Comparison of ENCODE assay signal across 8 mouse cellular contexts in the genomic region with DNA sequence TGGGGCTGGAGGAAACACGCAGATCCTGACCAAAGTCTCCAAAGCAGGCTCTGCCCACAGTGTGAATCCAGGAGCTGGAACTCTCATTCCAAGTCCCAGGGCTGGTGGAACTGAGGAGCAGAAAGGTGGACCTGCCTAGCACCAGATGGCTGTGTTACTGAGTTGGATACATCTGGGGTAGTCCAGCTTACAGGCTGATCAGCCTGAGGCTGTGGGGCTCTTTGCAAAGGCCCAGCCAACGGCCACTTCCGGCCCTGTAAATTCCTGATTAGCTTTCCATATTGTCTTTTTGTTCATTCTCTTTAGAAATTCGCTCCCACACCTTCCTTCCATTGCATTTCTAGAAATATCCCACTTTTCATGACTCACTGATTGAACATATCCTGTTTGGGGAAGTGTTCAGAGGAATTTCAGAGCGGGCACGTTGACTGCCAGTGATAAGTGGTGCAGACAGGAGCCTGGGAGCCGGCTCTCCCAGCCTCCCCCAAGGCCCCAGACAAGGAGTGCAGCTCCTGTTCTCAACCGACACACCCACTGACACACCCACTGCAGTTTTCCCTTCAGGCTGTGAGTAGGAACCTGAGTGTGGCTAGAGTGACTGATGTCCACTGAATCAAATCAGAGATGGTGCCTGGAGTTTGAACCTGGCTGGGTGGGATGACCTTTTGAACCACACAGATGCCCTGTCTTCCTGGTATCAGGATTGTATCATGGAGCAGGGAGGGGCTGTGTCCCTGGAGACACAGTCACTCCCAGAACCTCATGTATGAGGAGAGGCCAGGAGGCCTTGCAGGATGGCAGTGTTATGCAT.
A peak's percentile ranks its signal among the peaks of the same experiment; 100 is the strongest.
DNase-seq lines count a peak whose midpoint lies in the region; ATAC-seq and TF ChIP-seq lines count a peak whose summit lies in the region.

No protein-coding gene starts in this region.

- TF ChIP-seq POLR2A in testis, adult 2 months (IDR thresholded peaks at IDR 0.05; ENCODE audit: control insufficient read depth, low read depth, low read length) = no peak

- no peak overlapping the region for H3K4me2 ChIP-seq in hindbrain, postnatal 0 days (ENCODE audit: low read depth, low read length)
- no peak overlapping the region for H3K4me2 ChIP-seq in lung, embryonic 16.5 days (ENCODE audit: low read depth, low read length)

- H3K4me1 ChIP-seq in testis, adult 2 months (ENCODE audit: control insufficient read depth, insufficient read depth, low read length) = no peaks in the 10 kb centered on the region
- H3K4me1 ChIP-seq in hindbrain, postnatal 0 days (ENCODE audit: insufficient read depth, low read length) = peaks cover 39% of the 10 kb centered on the region
- peaks cover 26% of the 10 kb centered on the region for H3K4me1 ChIP-seq in lung, embryonic 16.5 days (replicated peaks; ENCODE audit: control insufficient read depth, insufficient read depth, low read length)

- WGBS in hindbrain, postnatal 0 days = 62% methylated on average over 8 of the region's 8 CpGs
- 34% methylated on average over 8 of the region's 8 CpGs for WGBS in lung, embryonic 16.5 days

- H3K9ac ChIP-seq in hindbrain, postnatal 0 days (replicated peaks; ENCODE audit: low read length) = no peak overlapping the region
- H3K9ac ChIP-seq in lung, embryonic 16.5 days (ENCODE audit: low read length) = no peak overlapping the region

- no peak for ATAC-seq in hindbrain, postnatal 0 days
- ATAC-seq in lung, embryonic 16.5 days (ENCODE audit: low read depth) = peak; percentile 81

- no peak for TF ChIP-seq CTCF in testis, adult 2 months (IDR thresholded peaks at IDR 0.05; ENCODE audit: control insufficient read depth, insufficient read depth, insufficient replicate concordance, low read depth, low read length)
- TF ChIP-seq CTCF in hindbrain, postnatal 0 days (IDR thresholded peaks at IDR 0.05; ENCODE audit: low read depth) = no peak

- H3K27me3 ChIP-seq in testis, adult 2 months (ENCODE audit: control insufficient read depth, insufficient read depth, low read length) = no peaks in the 10 kb centered on the region
- H3K27me3 ChIP-seq in hindbrain, postnatal 0 days (ENCODE audit: insufficient read depth, low read length) = no peaks in the 10 kb centered on the region
- H3K27me3 ChIP-seq in lung, embryonic 16.5 days (ENCODE audit: control insufficient read depth, insufficient read depth, low read depth, low read length) = no peaks in the 10 kb centered on the region

- no peak overlapping the region for H3K4me3 ChIP-seq in testis, adult 2 months (ENCODE audit: control insufficient read depth, low read depth, low read length)
- no peak overlapping the region for H3K4me3 ChIP-seq in hindbrain, postnatal 0 days (ENCODE audit: low read length)
- H3K4me3 ChIP-seq in lung, embryonic 16.5 days (ENCODE audit: low read length) = no peak overlapping the region

- DNase-seq in adrenal gland, postnatal 36 days = peak; percentile 35 to 37
- no peak for DNase-seq in adrenal gland, adult 18-20 months (ENCODE audit: low spot score in 2 of 2)
- no peak for DNase-seq in testis, postnatal 14 days (ENCODE audit: low spot score)
- DNase-seq in hindbrain, postnatal 0 days (ENCODE audit: low spot score) = no peak
- DNase-seq in cerebellum, postnatal 36 days = no peak
- no peak for DNase-seq in thymus, postnatal 0 days (ENCODE audit: low spot score)

- peak overlapping the region; percentile 16; the same call in 1 of the 2 replicates for H3K27ac ChIP-seq in testis, adult 2 months (ENCODE audit: control insufficient read depth, insufficient read depth, low read depth, low read length)
- peak overlapping the region; percentile 70 for H3K27ac ChIP-seq in hindbrain, postnatal 0 days
- H3K27ac ChIP-seq in lung, embryonic 16.5 days (ENCODE audit: low read length) = peak overlapping the region; percentile 82

- no peaks in the 10 kb centered on the region for H3K36me3 ChIP-seq in testis, adult 2 months (ENCODE audit: control insufficient read depth, insufficient read depth, low read length)
- H3K36me3 ChIP-seq in hindbrain, postnatal 0 days (ENCODE audit: insufficient read depth, low read length) = no peaks in the 10 kb centered on the region
- H3K36me3 ChIP-seq in lung, embryonic 16.5 days (ENCODE audit: control insufficient read depth, insufficient read depth, low read length) = no peaks in the 10 kb centered on the region

- H3K9me3 ChIP-seq in hindbrain, postnatal 0 days (ENCODE audit: low read length) = no peaks in the 10 kb centered on the region
- no peaks in the 10 kb centered on the region for H3K9me3 ChIP-seq in lung, embryonic 16.5 days (ENCODE audit: control insufficient read depth, low read length)

Comparison
In these comparisons a context has a peak if more than half of its experiments do, and no peak if none do; other contexts are left out.
1. DNase-seq: peak in adrenal gland, postnatal 36 days (2 of 2); none in adrenal gland, adult 18-20 months (0 of 2), testis, postnatal 14 days (single experiment), hindbrain, postnatal 0 days (single experiment), cerebellum, postnatal 36 days (0 of 2) and thymus, postnatal 0 days (single experiment).
2. H3K27ac ChIP-seq: peak in every context shown above with its lines; median percentile 82 in lung, embryonic 16.5 days; 70 in hindbrain, postnatal 0 days; 16 in testis, adult 2 months.